Mouse (Mus musculus): ENCODE data around the gene Tlr4.

- no peak for TF ChIP-seq POLR2A (IDR thresholded peaks at IDR 0.05; ENCODE audit: extremely low read depth, insufficient read depth, low read length)
- TF ChIP-seq CTCF (IDR thresholded peaks at IDR 0.05; ENCODE audit: low read depth, low read length), result no peak
These were observed 30.7 kb upstream of the Tlr4 start for GRCm38 (mm10) chr4:66796683-66797082.

Data from liver, adult 2 months (tissue).